17 mouse cellular contexts compared by ENCODE assay signal in the genomic region with DNA sequence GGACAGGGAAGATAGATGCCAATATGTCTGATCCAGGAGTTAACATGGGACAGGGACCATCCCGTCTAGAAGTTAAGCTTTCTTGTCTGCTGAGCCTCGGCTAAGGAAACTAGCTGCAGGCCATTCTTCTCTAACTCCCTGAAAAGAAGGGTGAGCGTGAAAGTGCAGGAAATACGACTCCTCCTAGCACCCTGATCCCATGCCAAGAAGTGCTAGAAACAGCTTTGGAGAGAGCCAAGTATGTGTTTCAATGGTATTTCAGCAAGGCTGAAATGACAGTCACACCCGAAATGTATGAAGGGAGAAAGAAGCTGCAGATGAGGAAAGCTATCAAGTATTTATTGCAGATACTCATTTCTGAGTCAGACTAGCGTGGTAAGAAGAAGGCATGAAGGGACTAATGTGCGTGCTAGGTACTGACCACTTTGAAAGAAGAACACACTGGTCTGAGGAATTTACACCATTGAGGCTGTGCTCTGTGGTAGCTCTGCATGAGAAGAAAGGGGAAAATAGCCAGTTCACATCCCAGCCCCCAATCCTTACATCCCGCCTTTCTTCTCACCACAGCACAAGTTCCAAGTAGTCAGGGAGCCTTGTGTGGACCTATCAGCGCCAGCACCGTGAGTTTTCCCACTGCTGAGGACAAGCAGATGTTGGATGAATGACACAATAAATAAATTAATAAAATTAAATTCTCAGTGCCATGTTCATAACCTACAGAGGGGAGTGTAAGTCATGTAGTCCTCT. TPM values are rescaled to one million over a fixed set of nuclear protein-coding genes. Genes with fewer than 3 reads are reported as not detected.
DNase-seq lines count a peak whose midpoint lies in the region; ATAC-seq lines count a peak whose summit lies in the region.
"Had no signal": no experiment of that assay in that cellular context is flagged by ENCODE, and none has a peak within 500 bp of the region (broad histone marks: within the 10 kb centered on the region; RNA-seq: fewer than 3 reads in every experiment).

No protein-coding gene starts in this region.

- ATAC-seq in embryonic facial prominence, embryonic 15.5 days (ENCODE audit: insufficient number of reproducible peaks, low FRiP score, low TSS enrichment, low read depth), result peak; percentile 47; the same call in 1 of the 2 replicates
- peak; percentile 71 for ATAC-seq in limb, embryonic 15.5 days (ENCODE audit: insufficient number of reproducible peaks, low FRiP score, low TSS enrichment, low read depth)
- ATAC-seq in hindbrain, embryonic 16.5 days, result no peak

- no peaks in the 10 kb centered on the region for H3K9me3 ChIP-seq in embryonic facial prominence, embryonic 15.5 days (replicated peaks)
- no peaks in the 10 kb centered on the region for H3K9me3 ChIP-seq in limb, embryonic 15.5 days
- H3K9me3 ChIP-seq in hindbrain, embryonic 16.5 days (ENCODE audit: control insufficient read depth, low read length), result no peaks in the 10 kb centered on the region
- H3K9me3 ChIP-seq: liver, embryonic 13.5 days; midbrain, embryonic 12.5 days; neural tube, embryonic 15.5 days had no signal

- no peaks in the 10 kb centered on the region for H3K27me3 ChIP-seq in embryonic facial prominence, embryonic 15.5 days
- no peaks in the 10 kb centered on the region for H3K27me3 ChIP-seq in limb, embryonic 15.5 days
- H3K27me3 ChIP-seq in hindbrain, embryonic 16.5 days (replicated peaks; ENCODE audit: control insufficient read depth, insufficient read depth, low read length), result no peaks in the 10 kb centered on the region
- H3K27me3 ChIP-seq: liver, embryonic 13.5 days; midbrain, embryonic 12.5 days; neural tube, embryonic 15.5 days had no signal

- peaks cover 6% of the 10 kb centered on the region for H3K4me1 ChIP-seq in embryonic facial prominence, embryonic 15.5 days
- H3K4me1 ChIP-seq in limb, embryonic 15.5 days, result peaks cover 10% of the 10 kb centered on the region
- H3K4me1 ChIP-seq in hindbrain, embryonic 16.5 days (ENCODE audit: control insufficient read depth, insufficient read depth, low read depth, low read length), result no peaks in the 10 kb centered on the region
- H3K4me1 ChIP-seq: liver, embryonic 13.5 days; midbrain, embryonic 12.5 days; neural tube, embryonic 15.5 days had no signal

- H3K4me3 ChIP-seq in embryonic facial prominence, embryonic 15.5 days (replicated peaks), result no peak overlapping the region
- H3K4me3 ChIP-seq in limb, embryonic 15.5 days, result no peak overlapping the region
- H3K4me3 ChIP-seq in hindbrain, embryonic 16.5 days (ENCODE audit: low read length), result no peak overlapping the region
- H3K4me3 ChIP-seq: liver, embryonic 13.5 days; midbrain, embryonic 12.5 days; neural tube, embryonic 15.5 days had no signal

- intact Hi-C loops in heart, postnatal 25 days (cut with DNase I), result no loop called here

- no peak overlapping the region for H3K9ac ChIP-seq in embryonic facial prominence, embryonic 15.5 days
- H3K9ac ChIP-seq in limb, embryonic 15.5 days, result no peak overlapping the region
- H3K9ac ChIP-seq in hindbrain, embryonic 16.5 days (ENCODE audit: low read depth, low read length), result no peak overlapping the region
- H3K9ac ChIP-seq: liver, embryonic 13.5 days; midbrain, embryonic 12.5 days; neural tube, embryonic 15.5 days had no signal

- no peak overlapping the region for H3K4me2 ChIP-seq in embryonic facial prominence, embryonic 15.5 days (replicated peaks)
- H3K4me2 ChIP-seq in limb, embryonic 15.5 days, result no peak overlapping the region; the same call in 1 of the 2 replicates
- H3K4me2 ChIP-seq in hindbrain, embryonic 16.5 days (ENCODE audit: low read length), result no peak overlapping the region
- H3K4me2 ChIP-seq: liver, embryonic 13.5 days; midbrain, embryonic 12.5 days; neural tube, embryonic 15.5 days had no signal

- peak overlapping the region; percentile 74 for H3K27ac ChIP-seq in embryonic facial prominence, embryonic 15.5 days (replicated peaks)
- peak overlapping the region; percentile 71 for H3K27ac ChIP-seq in limb, embryonic 15.5 days
- no peak overlapping the region for H3K27ac ChIP-seq in hindbrain, embryonic 16.5 days (ENCODE audit: low read depth, low read length)
- H3K27ac ChIP-seq: liver, embryonic 13.5 days; midbrain, embryonic 12.5 days; neural tube, embryonic 15.5 days had no signal

- 34% methylated on average over 10 of the region's 10 CpGs for WGBS in embryonic facial prominence, embryonic 15.5 days
- 26% methylated on average over 10 of the region's 10 CpGs for WGBS in limb, embryonic 15.5 days
- WGBS in hindbrain, embryonic 16.5 days, result 64% methylated on average over 10 of the region's 10 CpGs

- peak; percentile 9 to 39 for DNase-seq in heart, adult 9 months (ENCODE audit: low spot score in 2 of 2)
- no peak for DNase-seq in heart, postnatal 25 days (ENCODE audit: low spot score)
- DNase-seq in 3T3-L1 (ENCODE audit: low read depth, low spot score) (peak; percentile 92), liver (no peak)
- no peak for DNase-seq in natural killer cell, adult 2 months (ENCODE audit: low spot score in 2 of 2)
- DNase-seq: cerebellum, adult 11 months; liver, embryonic 13.5 days; right cerebral cortex, postnatal 25 days had no signal

- H3K36me3 ChIP-seq in embryonic facial prominence, embryonic 15.5 days, result no peaks in the 10 kb centered on the region
- H3K36me3 ChIP-seq in limb, embryonic 15.5 days, result no peaks in the 10 kb centered on the region
- no peaks in the 10 kb centered on the region for H3K36me3 ChIP-seq in hindbrain, embryonic 16.5 days (ENCODE audit: control insufficient read depth, insufficient read depth, low read length)
- H3K36me3 ChIP-seq: liver, embryonic 13.5 days; midbrain, embryonic 12.5 days; neural tube, embryonic 15.5 days had no signal

RNA-seq across cellular contexts. Expression of gene Tmem45a, which starts 33.0 kb away (rescaled TPM):
- total RNA-seq in heart, postnatal 25 days (2021), result 1 to 10 TPM; 3.7 to 3.8 TPM
- 82.2 and 101 TPM in 2 replicates for polyA plus RNA-seq in embryonic facial prominence, embryonic 15.5 days (2015; fragmentation: Nextera tagmentation; extraction: Ambion mirVana)
- 146 and 147 TPM in 2 replicates for polyA plus RNA-seq in limb, embryonic 15.5 days (2015; fragmentation: Nextera tagmentation; extraction: Ambion mirVana)
- 4.5 and 7.1 TPM in 2 replicates for polyA plus RNA-seq in hindbrain, embryonic 16.5 days (2015; fragmentation: Nextera tagmentation; extraction: Ambion mirVana)

RNA-seq across cellular contexts. Expression of gene Adgrg7, which starts 57.4 kb away (rescaled TPM):
- total RNA-seq in heart, postnatal 25 days (2021), result not detected
- polyA plus RNA-seq in embryonic facial prominence, embryonic 15.5 days (2015; fragmentation: Nextera tagmentation; extraction: Ambion mirVana), result not detected in 2 replicates
- 0.06 and 0.09 TPM in 2 replicates for polyA plus RNA-seq in limb, embryonic 15.5 days (2015; fragmentation: Nextera tagmentation; extraction: Ambion mirVana)
- not detected in 2 replicates for polyA plus RNA-seq in hindbrain, embryonic 16.5 days (2015; fragmentation: Nextera tagmentation; extraction: Ambion mirVana)
- total RNA-seq: layer of hippocampus, postnatal 10 days had no signal
- polyA plus RNA-seq: embryonic facial prominence, embryonic 11.5 days; frontal cortex, adult 2 months; hindbrain, embryonic 11.5 days; midbrain, embryonic 12.5 days; neural tube, embryonic 15.5 days had no signal

Comparison
In these comparisons a context has a peak if more than half of its experiments do, and no peak if none do; other contexts are left out.
1. DNase-seq: peak in heart, adult 9 months (2 of 2) and 3T3-L1 (single experiment); none in heart, postnatal 25 days (single experiment), natural killer cell, adult 2 months (0 of 2) and liver (single experiment).
2. RNA of gene Tmem45a, which starts 33.0 kb away (polyA plus RNA-seq): 146 to 147 TPM in limb, embryonic 15.5 days and 82.2 to 101 TPM in embryonic facial prominence, embryonic 15.5 days; 4.5 to 7.1 TPM in hindbrain, embryonic 16.5 days; every median in the first group is over 10 times any median in the second.